Mouse (Mus musculus): Measurements from ENCODE around the gene Lamp2.

GRCm38 (mm10) chrX:38426043-38426442 is 30.2 kb downstream of the Lamp2 start:
- TF ChIP-seq CTCF (conservative IDR thresholded peaks at IDR 0.05; ENCODE audit: low read length) (no peak), NANOG (IDR thresholded peaks at IDR 0.05; ENCODE audit: borderline replicate concordance, low read length) (no peak)

All from E14TG2a.4 (cell line).